Mouse (Mus musculus) forebrain, embryonic 12.5 days (tissue): ENCODE data around the gene Timmdc1. TPM values are rescaled to one million over a fixed set of nuclear protein-coding genes. Genes with fewer than 3 reads are reported as not detected.

Experiments used
- ATAC-seq: fragments of 200-750 bp; cut with Nextera tagmentation; 2 replicates; pipeline ENCODE4 v1.8.0; 2017; ENCODE audit warnings: moderate TSS enrichment; ENCODE audit not compliant: low FRiP score
- H3K27ac ChIP-seq: fragments of 300-500 bp; sonication (generic); 2 replicates; pipeline ENCODE4 v1.5.1; 2016; ENCODE audit warnings: mild to moderate bottlenecking
- H3K27me3 ChIP-seq: fragments of 300-500 bp; sonication (generic); 2 replicates; pipeline ENCODE4 v1.6.1; 2016; ENCODE audit warnings: mild to moderate bottlenecking
- H3K36me3 ChIP-seq: fragments of 300-500 bp; sonication (generic); replicated peaks from 2 replicates; pipeline ENCODE4 v1.6.1; 2016; ENCODE audit warnings: mild to moderate bottlenecking
- H3K4me1 ChIP-seq: fragments of 300-500 bp; sonication (generic); 2 replicates; pipeline ENCODE4 v1.6.1; 2016
- H3K4me2 ChIP-seq: fragments of 300-500 bp; sonication (generic); 2 replicates; pipeline ENCODE4 v1.6.1; 2016; ENCODE audit warnings: mild to moderate bottlenecking, moderate library complexity
- H3K4me3 ChIP-seq: fragments of 300-500 bp; sonication (generic); replicated peaks from 2 replicates; pipeline ENCODE4 v1.5.1; 2016; ENCODE audit warnings: mild to moderate bottlenecking
- H3K9ac ChIP-seq: fragments of 300-500 bp; sonication (generic); 2 replicates; pipeline ENCODE4 v1.6.1; 2016; ENCODE audit warnings: mild to moderate bottlenecking
- H3K9me3 ChIP-seq: fragments of 300-500 bp; sonication (generic); 2 replicates; pipeline ENCODE4 v1.6.1; 2016
- WGBS: fragments of 180-500 bp; shearing (Covaris S2); methylation state at CpG from one replicate; pipeline ENCODE4 v1.1.7; 2016; 5-methylcytosine and 5-hydroxymethylcytosine counted together
- polyA plus RNA-seq: library from polyadenylated mRNA; unstranded; fragments of >200 nt; fragmentation: Nextera tagmentation; extraction: Ambion mirVana; gene quantifications from 2 replicates; pipeline ENCODE4 v1.2.1, GENCODE M21; 2016

Gene Timmdc1
- 30.5 and 37.0 TPM in 2 replicates for polyA plus RNA-seq

- no peaks in the 10 kb centered on the region for H3K9me3 ChIP-seq
- ATAC-seq: peak; percentile 98
- H3K4me3 ChIP-seq: peak within 1 kb of the TSS; percentile 93
- peak within 1 kb of the TSS; percentile 60 for H3K4me2 ChIP-seq
- H3K9ac ChIP-seq: peak within 1 kb of the TSS; percentile 84
- under 1% methylated on average over 70 of the region's 73 CpGs for WGBS
- peaks cover 18% of the 10 kb centered on the region for H3K4me1 ChIP-seq
- H3K27ac ChIP-seq: peak within 1 kb of the TSS; percentile 95
- H3K36me3 ChIP-seq: peaks cover 46% of the 10 kb centered on the region
- H3K27me3 ChIP-seq: no peaks in the 10 kb centered on the region
Observed at GRCm38 (mm10) chr16:38522129-38523084, at the start of gene Timmdc1. Gene Timmdc1, minus strand, starts transcription at chr16:38522663.

- ATAC-seq: no peak
- H3K36me3 ChIP-seq: peaks cover 68% of the 10 kb centered on the region
Observed at GRCm38 (mm10) chr16:38571481-38571880, 49.0 kb upstream of the Timmdc1 start.

GRCm38 (mm10) chr16:38568192-38568591, 45.7 kb upstream of the Timmdc1 start:
- Histone ChIP-seq H3K4me1 (peaks cover 11% of the 10 kb centered on the region), H3K9me3 (no peaks in the 10 kb centered on the region), H3K27ac (no peak overlapping the region), H3K9ac (no peak overlapping the region), H3K4me2 (no peak overlapping the region), H3K4me3 (no peak overlapping the region), H3K36me3 (peaks cover 65% of the 10 kb centered on the region), H3K27me3 (no peaks in the 10 kb centered on the region)
- 97% methylated on average over 5 of the region's 5 CpGs for WGBS
- ATAC-seq: no peak

More at GRCm38 (mm10) chr16:38571481-38571880, 49.0 kb upstream of the Timmdc1 start:
- no peaks in the 10 kb centered on the region for H3K9me3 ChIP-seq
- H3K4me1 ChIP-seq: no peaks in the 10 kb centered on the region
- H3K27me3 ChIP-seq: no peaks in the 10 kb centered on the region
- no peak overlapping the region for H3K4me2 ChIP-seq
- no peak overlapping the region for H3K4me3 ChIP-seq
- no peak overlapping the region for H3K9ac ChIP-seq
- H3K27ac ChIP-seq: no peak overlapping the region
- 95% methylated on average over 3 of the region's 3 CpGs for WGBS

- H3K36me3 ChIP-seq: peaks cover 27% of the 10 kb centered on the region
- no peaks in the 10 kb centered on the region for H3K9me3 ChIP-seq
- WGBS: 42% methylated on average over 10 of the region's 10 CpGs
- H3K4me3 ChIP-seq: peak overlapping the region; percentile 78
- peak overlapping the region; percentile 79 for H3K9ac ChIP-seq
- H3K27ac ChIP-seq: no peak overlapping the region
- peaks cover 21% of the 10 kb centered on the region for H3K27me3 ChIP-seq
- H3K4me1 ChIP-seq: peaks cover 11% of the 10 kb centered on the region
- H3K4me2 ChIP-seq: peak overlapping the region; percentile 57
- ATAC-seq: no peak
Observed at GRCm38 (mm10) chr16:38563516-38563915, 41.1 kb upstream of the Timmdc1 start.

- Histone ChIP-seq H3K4me2 (peak overlapping the region; percentile 57), H3K4me3 (peak overlapping the region; percentile 78), H3K4me1 (peaks cover 11% of the 10 kb centered on the region), H3K36me3 (peaks cover 21% of the 10 kb centered on the region), H3K9me3 (no peaks in the 10 kb centered on the region), H3K27ac (peak overlapping the region; percentile 63), H3K9ac (peak overlapping the region; percentile 79), H3K27me3 (peaks cover 23% of the 10 kb centered on the region)
- WGBS: under 1% methylated on average over 25 of the region's 25 CpGs
- no peak for ATAC-seq
Observed at GRCm38 (mm10) chr16:38562968-38563327, 40.5 kb upstream of the Timmdc1 start.

GRCm38 (mm10) chr16:38562131-38562967, 39.9 kb upstream of the Timmdc1 start:
- peaks cover 11% of the 10 kb centered on the region for H3K4me1 ChIP-seq
- H3K27me3 ChIP-seq: peaks cover 23% of the 10 kb centered on the region
- peak overlapping the region; percentile 79 for H3K9ac ChIP-seq
- WGBS: 6% methylated on average over 37 of the region's 37 CpGs
- H3K4me2 ChIP-seq: peak overlapping the region; percentile 57
- peak; percentile 97 for ATAC-seq
- peaks cover 17% of the 10 kb centered on the region for H3K36me3 ChIP-seq
- no peaks in the 10 kb centered on the region for H3K9me3 ChIP-seq
- peak overlapping the region; percentile 75 for H3K27ac ChIP-seq
- peak overlapping the region; percentile 78 for H3K4me3 ChIP-seq

GRCm38 (mm10) chr16:38558221-38558748, 35.8 kb upstream of the Timmdc1 start, which contains the start of gene Tmem39a:
Gene Tmem39a, plus strand, starts transcription at chr16:38558698.
- Histone ChIP-seq H3K36me3 (no peaks in the 10 kb centered on the region), H3K4me2 (no peak within 1 kb of the TSS), H3K27me3 (peaks cover 42% of the 10 kb centered on the region), H3K4me1 (peaks cover 2% of the 10 kb centered on the region), H3K9ac (no peak within 1 kb of the TSS), H3K4me3 (no peak within 1 kb of the TSS), H3K9me3 (no peaks in the 10 kb centered on the region), H3K27ac (no peak within 1 kb of the TSS)
- ATAC-seq: no peak
- WGBS: 88% methylated on average over 3 of the region's 3 CpGs

GRCm38 (mm10) chr16:38555988-38556387, 33.5 kb upstream of the Timmdc1 start:
- no peaks in the 10 kb centered on the region for H3K36me3 ChIP-seq
- no peaks in the 10 kb centered on the region for H3K4me1 ChIP-seq
- no peak overlapping the region for H3K9ac ChIP-seq
- H3K4me3 ChIP-seq: no peak overlapping the region
- peaks cover 58% of the 10 kb centered on the region for H3K27me3 ChIP-seq
- WGBS: 86% methylated on average over 3 of the region's 3 CpGs
- no peak overlapping the region for H3K4me2 ChIP-seq
- H3K9me3 ChIP-seq: no peaks in the 10 kb centered on the region
- no peak for ATAC-seq
- H3K27ac ChIP-seq: no peak overlapping the region

- H3K4me1 ChIP-seq: peaks cover 17% of the 10 kb centered on the region
- H3K27ac ChIP-seq: peak within 1 kb of the TSS; percentile 71
- H3K9ac ChIP-seq: peak within 1 kb of the TSS; percentile 94
- peak; percentile 95 for ATAC-seq
- peaks cover 26% of the 10 kb centered on the region for H3K36me3 ChIP-seq
- no peaks in the 10 kb centered on the region for H3K9me3 ChIP-seq
- peak within 1 kb of the TSS; percentile 68 for H3K4me2 ChIP-seq
- H3K4me3 ChIP-seq: peak within 1 kb of the TSS; percentile 91
- peaks cover 25% of the 10 kb centered on the region for H3K27me3 ChIP-seq
- WGBS: 1% methylated on average over 54 of the region's 54 CpGs
Observed at GRCm38 (mm10) chr16:38549479-38550396, 27.3 kb upstream of the Timmdc1 start, which contains the start of gene Poglut1. Gene Poglut1, minus strand, starts transcription at chr16:38550258.

- Histone ChIP-seq H3K4me1 (peaks cover 17% of the 10 kb centered on the region), H3K27ac (no peak overlapping the region), H3K9me3 (no peaks in the 10 kb centered on the region), H3K36me3 (peaks cover 38% of the 10 kb centered on the region), H3K27me3 (peaks cover 15% of the 10 kb centered on the region), H3K9ac (no peak overlapping the region), H3K4me2 (peak overlapping the region; percentile 68; the same call in 1 of the 2 replicates), H3K4me3 (no peak overlapping the region)
- ATAC-seq: no peak
- 82% methylated on average over 1 of the region's 1 CpGs for WGBS
Observed at GRCm38 (mm10) chr16:38548000-38548399, 25.5 kb upstream of the Timmdc1 start.

GRCm38 (mm10) chr16:38538716-38539380, 16.4 kb upstream of the Timmdc1 start:
- Histone ChIP-seq H3K27me3 (no peaks in the 10 kb centered on the region), H3K4me3 (no peak overlapping the region), H3K9me3 (no peaks in the 10 kb centered on the region), H3K27ac (no peak overlapping the region), H3K4me2 (no peak overlapping the region), H3K9ac (no peak overlapping the region), H3K36me3 (peaks cover 91% of the 10 kb centered on the region), H3K4me1 (no peaks in the 10 kb centered on the region)
- no peak for ATAC-seq
- 93% methylated on average over 13 of the region's 13 CpGs for WGBS
